Mouse (Mus musculus) forebrain, embryonic 11.5 days (tissue): Measurements from ENCODE around the gene Psmc3ip. TPM values are rescaled to one million over a fixed set of nuclear protein-coding genes. Genes with fewer than 3 reads are reported as not detected.
A peak's percentile ranks its signal among the peaks of the same experiment; 100 is the strongest.

ENCODE experiments used
- ATAC-seq: fragments of 200-750 bp; cut with Nextera tagmentation; replicated peaks from 2 replicates; pipeline ENCODE4 v1.8.0; 2017; ENCODE audit warnings: moderate TSS enrichment; ENCODE audit not compliant: low FRiP score
- DNase-seq: peaks from one replicate; pipeline ENCODE4 v3.0.0-alpha.2; 2017; ENCODE audit warnings: low spot score
- H3K27ac ChIP-seq: fragments of 300-500 bp; sonication (generic); 2 replicates; pipeline ENCODE4 v1.5.1; 2014; ENCODE audit warnings: low read depth, low read length
- H3K27me3 ChIP-seq: fragments of 300-500 bp; sonication (generic); 2 replicates; pipeline ENCODE4 v1.6.1; 2014; ENCODE audit warnings: mild to moderate bottlenecking, low read length, mixed read lengths; ENCODE audit not compliant: control insufficient read depth, insufficient read depth
- H3K36me3 ChIP-seq: fragments of 300-500 bp; sonication (generic); 2 replicates; pipeline ENCODE4 v1.6.1; 2014; ENCODE audit warnings: mild to moderate bottlenecking, low read length, moderate library complexity, mixed read lengths; ENCODE audit not compliant: control insufficient read depth, insufficient read depth
- H3K4me1 ChIP-seq: fragments of 300-500 bp; sonication (generic); replicated peaks from 2 replicates; pipeline ENCODE4 v1.6.1; 2014; ENCODE audit warnings: low read length, mixed read lengths; ENCODE audit not compliant: control insufficient read depth, insufficient read depth
- H3K4me2 ChIP-seq: fragments of 300-500 bp; sonication (generic); 2 replicates; pipeline ENCODE4 v1.6.1; 2014; ENCODE audit warnings: low read depth, mild to moderate bottlenecking, low read length, moderate library complexity, mixed read lengths; ENCODE audit not compliant: severe bottlenecking
- H3K4me3 ChIP-seq: fragments of 300-500 bp; sonication (generic); 2 replicates; pipeline ENCODE4 v1.5.1; 2014; ENCODE audit warnings: low read depth, low read length
- H3K9ac ChIP-seq: fragments of 300-500 bp; sonication (generic); 2 replicates; pipeline ENCODE4 v1.6.1; 2014; ENCODE audit warnings: low read length
- H3K9me3 ChIP-seq: fragments of 300-500 bp; sonication (generic); 2 replicates; pipeline ENCODE4 v1.6.1; 2016; ENCODE audit warnings: low read length, mixed read lengths; ENCODE audit not compliant: control insufficient read depth
- WGBS: fragments of 180-500 bp; shearing (Covaris S2); extraction: QIAGEN DNeasy Blood & Tissue Kit; methylation state at CpG from one replicate; pipeline ENCODE4 v1.1.7; 2014; 5-methylcytosine and 5-hydroxymethylcytosine counted together
- polyA plus RNA-seq: library from polyadenylated mRNA; unstranded; fragments of >200 nt; fragmentation: Nextera tagmentation; extraction: Ambion mirVana; gene quantifications from 2 replicates; pipeline ENCODE4 v1.2.1, GENCODE M21; 2014

Gene Psmc3ip
- polyA plus RNA-seq, 1 experiment from 2014 or later, result 74.1 TPM

DNA sequence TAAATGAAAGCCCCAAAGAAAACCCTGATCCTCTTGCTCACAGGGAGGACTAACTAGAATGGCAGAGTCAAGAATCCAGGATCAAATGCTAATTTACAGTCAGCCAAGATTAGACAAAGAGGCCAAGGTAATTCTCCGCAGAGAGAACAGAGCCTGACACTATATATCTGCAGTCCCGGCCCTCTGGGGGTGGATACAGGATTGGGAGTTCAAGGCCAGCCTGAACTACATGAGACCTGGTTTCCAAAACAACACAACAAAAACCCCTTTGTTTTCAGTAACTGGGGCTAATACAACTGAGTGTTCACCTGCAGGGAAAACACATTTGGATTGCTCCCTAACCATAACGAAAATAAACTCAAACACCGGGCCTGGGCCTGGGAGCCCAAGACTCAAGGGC lies 30.8 kb downstream of the Psmc3ip start:
- Histone ChIP-seq H3K4me2 (no peak overlapping the region), H3K9me3 (no peaks in the 10 kb centered on the region), H3K27ac (no peak overlapping the region), H3K27me3 (peaks cover 6% of the 10 kb centered on the region; the same call in 1 of the 2 replicates), H3K36me3 (no peaks in the 10 kb centered on the region), H3K9ac (no peak overlapping the region), H3K4me1 (0 out of 2 replicates have a peak, but pooled peaks cover 2% of the 10 kb centered on the region), H3K4me3 (no peak overlapping the region)
- 92% methylated on average over 4 of the region's 4 CpGs for WGBS
- no peak for ATAC-seq
- DNase-seq, result no peak

DNA sequence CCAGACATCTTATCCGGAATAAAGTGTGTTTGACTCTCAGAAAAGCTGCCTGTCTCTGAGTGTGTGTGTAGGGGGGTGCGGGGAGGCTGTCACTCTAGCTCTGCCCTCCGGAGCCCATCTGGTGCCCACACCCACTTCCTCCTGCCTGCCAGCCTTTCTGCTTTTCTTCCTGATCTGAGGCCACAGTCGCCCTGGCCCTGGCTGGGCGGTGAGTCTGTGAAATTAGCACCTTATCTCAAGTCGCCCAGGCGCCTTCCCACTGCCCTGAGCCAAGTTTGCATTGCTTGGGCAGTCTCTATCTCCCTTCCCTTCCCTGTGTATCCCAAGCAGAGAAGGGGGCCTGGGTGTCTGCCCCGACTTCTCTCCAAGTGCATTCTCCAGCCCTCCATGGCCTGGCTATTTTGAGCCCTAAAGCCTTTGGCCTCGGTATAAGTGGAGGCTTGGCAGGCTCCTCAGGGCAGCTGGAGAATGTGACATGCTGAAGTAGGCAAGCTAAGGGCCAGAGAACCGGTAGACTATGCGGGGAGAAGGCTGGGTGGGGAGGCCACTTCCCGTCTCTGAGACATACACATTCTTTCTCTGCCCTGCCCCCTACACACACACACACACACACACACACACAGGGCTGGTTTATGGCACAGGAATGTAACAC lies 31.4 kb downstream of the Psmc3ip start:
- DNase-seq, result no peak
- 66% methylated on average over 12 of the region's 12 CpGs for WGBS
- H3K4me1 ChIP-seq, result 0 out of 2 replicates have a peak, but pooled peaks cover 2% of the 10 kb centered on the region
- H3K27me3 ChIP-seq, result peaks cover 3% of the 10 kb centered on the region; the same call in 1 of the 2 replicates
- H3K4me3 ChIP-seq, result no peak overlapping the region
- ATAC-seq, result no peak
- H3K36me3 ChIP-seq, result no peaks in the 10 kb centered on the region
- H3K27ac ChIP-seq, result 0 out of 2 replicates have a peak overlapping the region, but pooled peaks have one; percentile 6
- no peak overlapping the region for H3K4me2 ChIP-seq
- H3K9ac ChIP-seq, result no peak overlapping the region; the same call in 1 of the 2 replicates
- no peaks in the 10 kb centered on the region for H3K9me3 ChIP-seq

DNA sequence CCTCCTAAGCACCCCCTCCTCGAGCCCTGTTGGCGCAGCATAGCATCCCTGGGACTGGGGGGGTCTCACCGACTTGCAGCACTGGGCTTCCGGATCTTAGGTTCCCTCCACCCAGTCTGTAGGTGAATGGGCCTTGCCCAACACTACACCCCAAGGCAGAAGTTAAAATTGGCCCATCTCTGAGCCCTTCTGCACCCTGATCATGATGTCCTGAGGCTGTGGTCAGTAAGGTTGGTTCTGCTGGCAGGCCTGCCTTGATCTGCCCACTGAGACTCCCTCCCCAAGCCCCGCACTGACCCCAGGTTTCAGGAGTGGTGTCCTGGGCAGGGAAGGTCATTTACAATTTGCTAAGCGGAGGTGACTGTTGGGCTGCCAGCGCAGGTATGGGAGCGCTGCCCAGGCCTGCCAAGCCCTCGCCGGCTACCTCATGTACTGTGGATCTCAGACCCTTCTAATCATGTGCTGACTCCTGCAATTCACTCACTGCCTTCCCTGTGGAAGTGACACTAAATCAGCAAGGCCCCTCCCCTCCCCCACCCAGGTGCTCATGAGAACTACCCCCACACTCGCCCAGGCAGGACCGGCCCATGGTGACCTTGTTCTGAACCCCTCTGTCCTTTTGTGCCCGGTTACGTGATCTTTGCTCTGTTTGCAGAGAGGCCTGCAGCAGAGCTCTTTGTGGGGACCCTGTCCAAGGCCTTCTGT lies 32.1 kb downstream of the Psmc3ip start:
- Histone ChIP-seq H3K27me3 (no peaks in the 10 kb centered on the region), H3K27ac (0 out of 2 replicates have a peak overlapping the region, but pooled peaks have one; percentile 6), H3K4me3 (no peak overlapping the region), H3K4me1 (0 out of 2 replicates have a peak, but pooled peaks cover 2% of the 10 kb centered on the region), H3K4me2 (no peak overlapping the region), H3K9ac (no peak overlapping the region), H3K36me3 (no peaks in the 10 kb centered on the region), H3K9me3 (no peaks in the 10 kb centered on the region)
- ATAC-seq (no peak), DNase-seq (no peak)
- WGBS, result 82% methylated on average over 14 of the region's 14 CpGs

DNA sequence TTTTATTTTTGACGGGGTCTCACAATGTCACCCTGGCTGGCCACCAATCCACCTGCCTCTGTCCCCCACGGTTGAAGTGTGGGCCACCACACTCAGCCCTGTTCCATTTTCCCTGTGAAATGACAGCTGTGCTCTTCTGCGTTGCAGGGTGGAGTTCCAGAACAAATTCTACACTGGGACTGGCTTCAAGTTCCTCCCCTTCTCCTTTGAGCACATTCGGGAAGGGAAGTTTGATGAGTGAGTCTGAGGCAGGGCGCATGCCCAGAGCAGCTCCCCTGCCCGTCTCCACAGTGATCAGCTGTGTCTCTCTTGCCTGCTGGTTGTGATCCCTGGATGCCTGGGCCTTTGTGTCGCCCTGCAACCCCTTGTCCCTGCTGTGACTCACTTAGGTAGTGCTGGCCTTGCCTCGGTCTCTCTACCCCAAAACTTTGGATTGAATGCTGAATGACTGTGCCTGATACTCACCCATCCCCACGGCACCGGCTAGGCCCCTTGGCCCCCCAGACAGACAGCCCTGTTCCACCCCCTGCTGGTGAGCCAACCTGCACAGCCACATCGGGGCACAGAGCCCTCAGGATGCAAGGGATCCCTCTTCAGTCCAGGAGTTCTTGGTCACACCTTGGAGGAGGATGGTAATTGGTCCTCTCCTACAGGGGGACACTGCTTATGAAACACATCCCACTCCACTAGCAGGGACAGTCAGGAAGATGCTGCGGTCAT lies 32.9 kb downstream of the Psmc3ip start:
- Histone ChIP-seq H3K27me3 (no peaks in the 10 kb centered on the region), H3K4me2 (no peak overlapping the region), H3K4me3 (no peak overlapping the region), H3K4me1 (0 out of 2 replicates have a peak, but pooled peaks cover 2% of the 10 kb centered on the region), H3K27ac (no peak overlapping the region), H3K9ac (no peak overlapping the region), H3K9me3 (no peaks in the 10 kb centered on the region), H3K36me3 (no peaks in the 10 kb centered on the region)
- ATAC-seq (no peak), DNase-seq (no peak)
- WGBS, result 77% methylated on average over 12 of the region's 12 CpGs

DNA sequence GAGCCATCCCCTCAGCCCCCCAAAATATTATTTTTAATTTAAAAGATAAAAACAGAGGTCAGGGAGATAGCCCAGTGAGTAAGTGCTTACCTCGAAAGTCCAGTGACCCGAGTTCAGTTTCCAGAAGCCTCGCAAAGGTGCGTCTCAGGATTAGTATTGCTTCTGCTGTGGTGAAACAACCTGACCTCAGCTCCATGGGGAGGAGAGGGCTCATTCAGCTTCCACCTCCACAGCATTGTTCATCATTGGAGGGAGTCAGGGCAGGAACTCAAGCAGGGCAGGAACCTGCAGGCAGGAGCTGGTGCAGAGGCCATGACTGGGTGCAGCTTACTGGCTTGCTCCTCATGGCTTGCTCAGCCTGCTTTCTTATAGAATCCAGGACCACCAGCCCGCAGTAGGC lies 34.2 kb downstream of the Psmc3ip start:
- Histone ChIP-seq H3K27ac (no peak overlapping the region), H3K9ac (no peak overlapping the region), H3K9me3 (no peaks in the 10 kb centered on the region), H3K36me3 (no peaks in the 10 kb centered on the region), H3K4me3 (no peak overlapping the region), H3K27me3 (no peaks in the 10 kb centered on the region), H3K4me1 (0 out of 2 replicates have a peak, but pooled peaks cover 2% of the 10 kb centered on the region), H3K4me2 (no peak overlapping the region)
- ATAC-seq (no peak), DNase-seq (no peak)
- 94% methylated on average over 5 of the region's 5 CpGs for WGBS

DNA sequence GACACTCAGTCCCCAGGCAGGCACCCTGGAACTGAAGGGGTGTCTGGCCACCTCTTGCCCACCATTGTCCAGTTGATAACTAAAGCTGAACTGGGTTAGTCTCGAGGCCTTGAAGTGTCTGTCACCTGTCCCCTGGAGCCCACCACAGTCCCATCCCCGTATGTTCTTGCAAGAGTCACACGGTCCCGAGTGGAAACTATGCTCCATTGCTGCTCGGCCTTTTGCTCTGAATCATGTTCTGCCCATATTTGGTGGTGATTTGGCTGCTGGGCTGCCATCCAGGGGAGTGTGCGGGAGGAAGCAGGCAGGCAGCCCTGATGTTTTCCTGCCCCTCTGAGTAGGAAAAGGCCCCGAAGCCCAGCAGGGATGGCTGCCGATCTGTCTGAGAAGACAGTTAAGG lies 35.1 kb downstream of the Psmc3ip start:
- Histone ChIP-seq H3K4me2 (no peak overlapping the region), H3K9me3 (no peaks in the 10 kb centered on the region), H3K4me1 (0 out of 2 replicates have a peak, but pooled peaks cover 2% of the 10 kb centered on the region), H3K9ac (no peak overlapping the region), H3K36me3 (no peaks in the 10 kb centered on the region), H3K27ac (no peak overlapping the region), H3K4me3 (no peak overlapping the region), H3K27me3 (no peaks in the 10 kb centered on the region)
- DNase-seq, result peak; percentile 48
- ATAC-seq, result no peak
- WGBS, result 81% methylated on average over 8 of the region's 8 CpGs

DNA sequence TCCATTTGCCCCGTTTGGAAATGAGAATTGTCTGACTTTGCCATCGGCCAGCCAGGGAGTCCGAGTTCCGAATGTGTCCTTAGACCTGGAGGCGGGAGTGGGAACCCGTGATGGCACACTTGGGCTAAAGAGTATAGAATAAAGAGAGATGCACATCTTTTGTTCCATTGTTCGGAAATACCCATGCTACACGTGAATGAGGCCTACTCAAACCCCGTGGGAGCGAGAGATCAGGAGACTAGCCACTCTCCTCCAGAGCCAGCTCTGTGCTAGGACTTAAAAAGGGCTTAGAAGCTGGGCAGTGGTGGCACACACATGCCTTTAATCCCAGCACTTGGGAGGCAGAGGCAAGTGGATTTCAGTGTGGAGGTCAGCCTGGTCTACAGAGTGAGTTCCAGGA lies 35.8 kb downstream of the Psmc3ip start:
- Histone ChIP-seq H3K4me3 (no peak overlapping the region), H3K27ac (no peak overlapping the region), H3K4me1 (0 out of 2 replicates have a peak, but pooled peaks cover 2% of the 10 kb centered on the region), H3K4me2 (no peak overlapping the region), H3K9ac (no peak overlapping the region), H3K9me3 (no peaks in the 10 kb centered on the region), H3K36me3 (no peaks in the 10 kb centered on the region), H3K27me3 (no peaks in the 10 kb centered on the region)
- WGBS, result 77% methylated on average over 10 of the region's 10 CpGs
- ATAC-seq (no peak), DNase-seq (no peak)

DNA sequence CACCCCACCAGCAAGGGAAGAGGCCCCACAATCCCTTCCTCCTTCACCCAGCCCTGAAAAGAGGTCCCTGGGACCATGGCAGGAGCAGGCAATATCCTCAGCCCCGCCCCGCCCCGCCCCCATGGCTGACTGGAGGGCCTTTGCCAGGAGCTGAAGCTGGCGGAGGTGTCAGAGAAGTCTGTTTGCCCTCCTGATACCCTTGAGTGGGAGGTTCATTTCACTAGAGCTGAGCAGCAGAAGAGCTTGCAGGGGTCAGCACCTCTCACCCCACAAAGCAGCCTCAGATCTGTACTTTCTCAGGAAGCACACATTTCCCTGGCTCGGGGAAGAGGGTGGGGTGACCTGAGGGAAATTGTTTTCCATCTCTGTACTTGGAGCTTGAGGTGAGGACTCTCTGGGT lies 36.5 kb downstream of the Psmc3ip start:
- Histone ChIP-seq H3K9ac (no peak overlapping the region), H3K4me1 (no peaks in the 10 kb centered on the region), H3K27ac (no peak overlapping the region), H3K4me2 (no peak overlapping the region), H3K36me3 (no peaks in the 10 kb centered on the region), H3K9me3 (no peaks in the 10 kb centered on the region), H3K27me3 (no peaks in the 10 kb centered on the region), H3K4me3 (no peak overlapping the region)
- DNase-seq (no peak), ATAC-seq (no peak)
- WGBS, result 88% methylated on average over 5 of the region's 5 CpGs
